Mouse (Mus musculus) Patski (cell line): Measurements from ENCODE around the gene Pde3a. TPM values are rescaled to one million over a fixed set of nuclear protein-coding genes. Genes with fewer than 3 reads are reported as not detected.
A peak's percentile ranks its signal among the peaks of the same experiment; 100 is the strongest.

Source experiments
- ATAC-seq: fragments of 100-300 bp; one replicate; pipeline ENCODE4 v1.8.0; 2021
- CTCF ChIA-PET: fragments of 350-600 bp; sonication (Branson Sonifier 250); formaldehyde crosslinking; loops from one replicate; lab custom pipeline; 2022; ENCODE audit warnings: inconsistent platforms; lab: Charles Lee
- POLR2A ChIA-PET: fragments of 350-600 bp; sonication (Branson Sonifier 250); formaldehyde crosslinking; loops from one replicate; lab custom pipeline; 2022; ENCODE audit warnings: antibody characterized with exemption, inconsistent platforms; lab: Charles Lee
- DNase-seq: peaks from one replicate; pipeline ENCODE4 v3.0.0-alpha.2; 2011; ENCODE audit warnings: low read depth, low spot score
- H3K27me3 ChIP-seq: fragments of 371-371 bp; one replicate; pipeline ENCODE4 v1.5.1; 2021
- CTCF ChIP-seq: fragments of 100-300 bp; IDR thresholded peaks from one replicate; pipeline ENCODE4 v1.5.1; 2021
- in situ Hi-C: fragments of 300-500 bp; cut with MboI; formaldehyde crosslinking; loops from 3 replicates; pipeline ENCODE4 v1.11.1; 2018; ENCODE audit warnings: low pct_unique_long_range_greater_than_20kb, mixed read lengths
- polyA plus RNA-seq: library from polyadenylated mRNA; unstranded; gene quantifications from one replicate; pipeline ENCODE4 v1.2.3, GENCODE M21; 2021

Gene Pde3a
- polyA plus RNA-seq, 1 experiment from 2014 or later, result 0.32 TPM

GRCm38 (mm10) chr6:141525787-141526186 lies 276.7 kb downstream of the Pde3a start:
- no peak for TF ChIP-seq CTCF
- ChIA-PET POLR2A (no interaction called here), CTCF (interaction anchor here (1.4 kb wide), 1 partner anchor 14 kb away, joined by 3 read pairs; no protein-coding TSS in a partner anchor)
- in situ Hi-C loops, result no loop called here
- DNase-seq (no peak), ATAC-seq (no peak)
- no peaks in the 10 kb centered on the region for H3K27me3 ChIP-seq

- in situ Hi-C loops, result no loop called here
- no peaks in the 10 kb centered on the region for H3K27me3 ChIP-seq
- ATAC-seq (no peak), DNase-seq (no peak)
- ChIA-PET POLR2A (interaction anchor here (0.7 kb wide), 1 partner anchor 342 kb away, joined by 3 read pairs; no protein-coding TSS in a partner anchor), CTCF (no interaction called here)
- TF ChIP-seq CTCF, result no peak
Measured at GRCm38 (mm10) chr6:141530865-141531264, 281.8 kb downstream of the Pde3a start.

GRCm38 (mm10) chr6:141537298-141537697 lies 288.2 kb downstream of the Pde3a start:
- ATAC-seq (peak; percentile 89), DNase-seq (no peak)
- no peak for TF ChIP-seq CTCF
- CTCF ChIA-PET, result interaction anchor here (0.8 kb wide), 1 partner anchor 15 kb away, joined by 3 read pairs; no protein-coding TSS in a partner anchor
- POLR2A ChIA-PET, result no interaction called here
- no peaks in the 10 kb centered on the region for H3K27me3 ChIP-seq
- in situ Hi-C loops, result no loop called here

GRCm38 (mm10) chr6:141541136-141541535 lies 292.1 kb downstream of the Pde3a start:
- in situ Hi-C loops, result no loop called here

GRCm38 (mm10) chr6:141543344-141543743 lies 294.3 kb downstream of the Pde3a start:
- no peak for DNase-seq
- ChIA-PET POLR2A (no interaction called here), CTCF (interaction anchor here (0.9 kb wide), 1 partner anchor 8 kb away, joined by 3 read pairs; no protein-coding TSS in a partner anchor)
- TF ChIP-seq CTCF, result no peak
- in situ Hi-C loops, result no loop called here
- ATAC-seq, result peak; percentile 73
- H3K27me3 ChIP-seq, result no peaks in the 10 kb centered on the region

More at GRCm38 (mm10) chr6:141541136-141541535, 292.1 kb downstream of the Pde3a start:
- CTCF ChIA-PET, result interaction anchor here (1.3 kb wide), 1 partner anchor 32 kb away, joined by 3 read pairs; no protein-coding TSS in a partner anchor
- no peak for TF ChIP-seq CTCF
- H3K27me3 ChIP-seq, result no peaks in the 10 kb centered on the region
- no peak for DNase-seq
- POLR2A ChIA-PET, result no interaction called here
- no peak for ATAC-seq
